Mouse (Mus musculus) liver, adult 2 months (tissue): Measurements from ENCODE around the gene Ncf1. TPM values are rescaled to one million over a fixed set of nuclear protein-coding genes. Genes with fewer than 3 reads are reported as not detected.

Source experiments
- DNase-seq: peaks from one replicate; pipeline ENCODE4 v3.0.0-alpha.2; 2011; ENCODE audit warnings: low read depth, low spot score; ENCODE audit errors: extremely low read depth
- H3K27ac ChIP-seq: fragments of 200-500 bp; replicated peaks from 2 replicates; pipeline ENCODE4 v1.5.1; 2012; ENCODE audit warnings: low read depth, mild to moderate bottlenecking, control low read depth, inconsistent platforms, low read length; ENCODE audit not compliant: insufficient read depth
- H3K27me3 ChIP-seq: fragments of 200-500 bp; 2 replicates; pipeline ENCODE4 v1.6.1; 2012; ENCODE audit warnings: mild to moderate bottlenecking, moderate library complexity, low read length, inconsistent platforms; ENCODE audit not compliant: control insufficient read depth, insufficient read depth
- H3K36me3 ChIP-seq: fragments of 200-500 bp; 2 replicates; pipeline ENCODE4 v1.6.1; 2012; ENCODE audit warnings: low read length, inconsistent platforms; ENCODE audit not compliant: control insufficient read depth, insufficient read depth
- H3K4me1 ChIP-seq: fragments of 200-500 bp; 2 replicates; pipeline ENCODE4 v1.6.1; 2011; ENCODE audit warnings: low read length; ENCODE audit not compliant: control insufficient read depth, insufficient read depth
- H3K4me3 ChIP-seq: fragments of 200-500 bp; 2 replicates; pipeline ENCODE4 v1.5.1; 2011; ENCODE audit warnings: low read depth, mild to moderate bottlenecking, control low read depth, low read length, moderate library complexity; ENCODE audit not compliant: insufficient read depth
- H3K79me2 ChIP-seq: fragments of 200-500 bp; 2 replicates; pipeline ENCODE4 v1.6.1; 2012; ENCODE audit warnings: inconsistent platforms, mild to moderate bottlenecking, low read length, moderate library complexity; ENCODE audit not compliant: control insufficient read depth, insufficient read depth
- H3K9ac ChIP-seq: fragments of 200-500 bp; 2 replicates; pipeline ENCODE4 v1.6.1; 2012; ENCODE audit warnings: low read depth, mild to moderate bottlenecking, control low read depth, inconsistent platforms, low read length
- CTCF ChIP-seq: fragments of 200-500 bp; IDR thresholded peaks from 2 replicates; pipeline ENCODE4 v1.5.1; 2011; ENCODE audit warnings: low read depth, low read length, control low read depth
- POLR2A ChIP-seq: fragments of 200-500 bp; IDR thresholded peaks from 2 replicates; pipeline ENCODE4 v1.6.1; 2011; ENCODE audit warnings: low read length, control low read depth; ENCODE audit not compliant: insufficient read depth; ENCODE audit errors: extremely low read depth
- WGBS: fragments of 180-500 bp; shearing (Covaris S2); methylation state at CpG from one replicate; pipeline ENCODE4 v1.1.7; 2018; 5-methylcytosine and 5-hydroxymethylcytosine counted together
- polyA plus RNA-seq: library from polyadenylated mRNA; depleted of rRNA; stranded (reverse); fragments of >200 nt; gene quantifications from 2 replicates; pipeline ENCODE4 v1.2.3, GENCODE M21; 2012
- total RNA-seq: library from RNA; depleted of rRNA; stranded (reverse); fragments of >200 nt; gene quantifications from 2 replicates; pipeline ENCODE4 v1.2.3, GENCODE M21; 2014

Gene Ncf1
- total and polyA plus RNA-seq, 2 experiments: 2.9 to 3.3 TPM

- Histone ChIP-seq H3K79me2 (no peaks in the 10 kb centered on the region), H3K9ac (0 out of 2 replicates have a peak overlapping the region, but pooled peaks have one; percentile 39)
These were observed 1.2 kb downstream of the Ncf1 start for GRCm38 (mm10) chr5:134228249-134228638.

GRCm38 (mm10) chr5:134227574-134228248, 1.7 kb downstream of the Ncf1 start:
- WGBS: 39% methylated on average over 11 of the region's 11 CpGs
- no peak overlapping the region for H3K4me3 ChIP-seq
- no peak for DNase-seq
- no peaks in the 10 kb centered on the region for H3K4me1 ChIP-seq
- 0 out of 2 replicates have a peak overlapping the region, but pooled peaks have one; percentile 39 for H3K9ac ChIP-seq
- no peak overlapping the region for H3K27ac ChIP-seq
- H3K27me3 ChIP-seq: no peaks in the 10 kb centered on the region
- TF ChIP-seq CTCF (peak; percentile 27; the same call in 1 of the 2 replicates), POLR2A (no peak)
- no peaks in the 10 kb centered on the region for H3K36me3 ChIP-seq
- no peaks in the 10 kb centered on the region for H3K79me2 ChIP-seq

More at GRCm38 (mm10) chr5:134228249-134228638, 1.2 kb downstream of the Ncf1 start:
- Histone ChIP-seq H3K4me3 (peak overlapping the region; percentile 33), H3K36me3 (no peaks in the 10 kb centered on the region), H3K27ac (peak overlapping the region; percentile 27; the same call in 1 of the 2 replicates), H3K4me1 (no peaks in the 10 kb centered on the region), H3K27me3 (no peaks in the 10 kb centered on the region)
- DNase-seq: no peak
- 75% methylated on average over 6 of the region's 6 CpGs for WGBS
- TF ChIP-seq CTCF (no peak), POLR2A (no peak)

GRCm38 (mm10) chr5:134226946-134227345, 2.5 kb downstream of the Ncf1 start:
- Histone ChIP-seq H3K4me3 (no peak overlapping the region), H3K9ac (no peak overlapping the region), H3K4me1 (no peaks in the 10 kb centered on the region), H3K27ac (no peak overlapping the region), H3K79me2 (no peaks in the 10 kb centered on the region), H3K36me3 (no peaks in the 10 kb centered on the region), H3K27me3 (peaks cover 2% of the 10 kb centered on the region; the same call in 1 of the 2 replicates)
- TF ChIP-seq CTCF (no peak), POLR2A (no peak)
- WGBS: 69% methylated on average over 12 of the region's 12 CpGs
- no peak for DNase-seq

- no peaks in the 10 kb centered on the region for H3K79me2 ChIP-seq
- 82% methylated on average over 30 of the region's 30 CpGs for WGBS
- no peak overlapping the region for H3K27ac ChIP-seq
- H3K9ac ChIP-seq: no peak overlapping the region
- H3K4me3 ChIP-seq: no peak overlapping the region
- H3K27me3 ChIP-seq: peaks cover 2% of the 10 kb centered on the region; the same call in 1 of the 2 replicates
- H3K36me3 ChIP-seq: no peaks in the 10 kb centered on the region
- no peak for TF ChIP-seq CTCF
- DNase-seq: no peak
- H3K4me1 ChIP-seq: no peaks in the 10 kb centered on the region
These were observed 4.1 kb downstream of the Ncf1 start for GRCm38 (mm10) chr5:134225110-134225901.

- TF ChIP-seq POLR2A (no peak), CTCF (no peak)
- no peaks in the 10 kb centered on the region for H3K79me2 ChIP-seq
- WGBS: 9% methylated on average over 36 of the region's 36 CpGs
- no peak overlapping the region for H3K27ac ChIP-seq
- no peaks in the 10 kb centered on the region for H3K36me3 ChIP-seq
- no peaks in the 10 kb centered on the region for H3K4me1 ChIP-seq
- DNase-seq: no peak
- H3K4me3 ChIP-seq: no peak overlapping the region
- H3K9ac ChIP-seq: no peak overlapping the region
- peaks cover 2% of the 10 kb centered on the region; the same call in 1 of the 2 replicates for H3K27me3 ChIP-seq
These were observed 7.7 kb downstream of the Ncf1 start for GRCm38 (mm10) chr5:134221708-134222150.

GRCm38 (mm10) chr5:134221278-134221677, 8.1 kb downstream of the Ncf1 start:
- WGBS: 56% methylated on average over 4 of the region's 4 CpGs
- Histone ChIP-seq H3K9ac (no peak overlapping the region), H3K4me1 (no peaks in the 10 kb centered on the region), H3K4me3 (no peak overlapping the region), H3K27me3 (peaks cover 2% of the 10 kb centered on the region; the same call in 1 of the 2 replicates), H3K36me3 (no peaks in the 10 kb centered on the region), H3K79me2 (no peaks in the 10 kb centered on the region), H3K27ac (no peak overlapping the region)
- DNase-seq: no peak
- no peak for TF ChIP-seq POLR2A
- no peak for TF ChIP-seq CTCF
